Mouse (Mus musculus): ENCODE results near the gene Cox6a1.

DNA sequence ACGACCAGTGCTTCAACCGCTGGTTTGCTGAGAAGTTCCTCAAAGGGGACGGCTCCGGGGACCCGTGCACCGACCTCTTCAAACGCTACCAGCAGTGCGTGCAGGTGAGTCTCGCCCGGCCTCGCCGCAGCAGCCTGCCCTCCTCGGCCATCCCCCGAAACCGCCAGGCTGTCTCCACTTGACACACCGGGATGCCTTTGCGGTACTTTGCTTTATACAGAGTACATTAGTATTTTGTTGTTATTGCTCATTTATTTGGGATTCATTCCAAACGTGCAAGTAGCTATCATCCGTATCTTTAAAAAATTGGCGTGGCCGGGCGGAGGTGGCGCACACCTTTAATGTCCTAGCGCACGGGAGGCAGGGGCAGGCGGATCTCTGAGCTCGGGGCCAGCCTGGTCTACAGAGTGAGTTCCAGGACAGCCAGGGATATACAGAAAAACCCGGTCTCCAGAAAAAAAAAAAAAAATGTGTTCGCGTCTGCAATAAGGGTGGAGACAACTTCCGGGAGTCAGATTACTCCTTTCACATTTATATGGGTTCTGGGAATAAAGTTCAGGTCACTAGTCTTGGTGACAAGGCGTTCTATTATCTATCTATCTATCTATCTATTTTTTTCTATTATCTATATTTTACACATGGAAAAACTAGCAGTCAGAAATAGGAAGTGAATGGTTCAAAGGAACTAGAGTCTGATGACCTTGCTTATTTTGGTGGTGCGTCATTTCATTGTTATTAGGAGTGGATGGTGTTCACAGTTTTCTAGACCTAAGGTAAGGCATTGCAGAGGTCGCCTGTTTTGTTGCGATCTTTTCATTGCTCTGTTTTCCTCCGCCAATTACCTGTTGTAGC is 7.2 kb downstream of the Cox6a1 start:
- TF ChIP-seq CTCF (IDR thresholded peaks at IDR 0.05; ENCODE audit: low read depth, low read length) (no peak), POLR2A (IDR thresholded peaks at IDR 0.05; ENCODE audit: insufficient read depth, low read length) (no peak)

All from ES-Bruce4 (cell line).